Mouse (Mus musculus): ENCODE measurements around the gene Nf2. TPM values are rescaled to one million over a fixed set of nuclear protein-coding genes. Genes with fewer than 3 reads are reported as not detected.

Gene Nf2
- polyA plus RNA-seq, 1 experiment from 2014 or later, result 16.7 TPM

GRCm38 (mm10) chr11:4783116-4783515 is 66.2 kb downstream of the Nf2 start:
- ATAC-seq (ENCODE audit: low read depth), result no peak
- Histone ChIP-seq H3K27me3 (no peaks in the 10 kb centered on the region), H3K9ac (no peak overlapping the region), H3K4me2 (no peak overlapping the region), H3K36me3 (peaks cover 63% of the 10 kb centered on the region), H3K9me3 (replicated peaks) (no peaks in the 10 kb centered on the region), H3K27ac (no peak overlapping the region), H3K4me1 (replicated peaks) (no peaks in the 10 kb centered on the region), H3K4me3 (replicated peaks) (no peak overlapping the region)
- no peak for DNase-seq
- WGBS (ENCODE audit: insufficient replicate concordance), result 64% methylated on average over 3 of the region's 3 CpGs

- 75% methylated on average over 3 of the region's 3 CpGs for WGBS (ENCODE audit: insufficient replicate concordance)
- Histone ChIP-seq H3K9ac (no peak overlapping the region), H3K9me3 (replicated peaks) (no peaks in the 10 kb centered on the region), H3K27me3 (no peaks in the 10 kb centered on the region), H3K27ac (no peak overlapping the region), H3K4me2 (no peak overlapping the region), H3K36me3 (peaks cover 53% of the 10 kb centered on the region), H3K4me3 (replicated peaks) (no peak overlapping the region), H3K4me1 (replicated peaks) (no peaks in the 10 kb centered on the region)
- ATAC-seq (ENCODE audit: low read depth) (no peak), DNase-seq (no peak)
These were observed 68.4 kb downstream of the Nf2 start for GRCm38 (mm10) chr11:4780927-4781326.

DNA sequence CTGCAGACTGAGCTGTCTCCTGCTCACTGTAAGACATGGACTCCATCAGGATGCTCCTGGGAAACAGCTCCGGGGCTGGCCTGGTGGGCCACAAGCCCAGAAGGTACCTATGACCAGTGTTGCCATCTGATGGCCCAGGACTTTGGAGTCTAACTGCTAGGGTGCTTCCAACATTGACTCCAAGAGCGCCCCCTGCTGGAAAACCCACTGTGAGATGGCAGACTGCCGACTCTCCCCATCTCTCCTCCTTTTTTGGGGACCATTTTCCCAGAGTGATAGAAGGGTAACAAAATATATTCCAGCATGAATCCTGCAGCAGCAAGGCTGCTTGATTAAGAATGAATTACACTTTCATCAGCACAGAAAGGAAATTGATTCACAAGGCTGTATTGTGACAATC is 76.4 kb downstream of the Nf2 start:
- DNase-seq, result peak; percentile 31
- 25% methylated on average over 3 of the region's 3 CpGs for WGBS (ENCODE audit: insufficient replicate concordance)
- Histone ChIP-seq H3K9me3 (replicated peaks) (no peaks in the 10 kb centered on the region), H3K9ac (no peak overlapping the region), H3K27ac (no peak overlapping the region), H3K4me1 (replicated peaks) (no peaks in the 10 kb centered on the region), H3K4me2 (no peak overlapping the region), H3K4me3 (replicated peaks) (no peak overlapping the region), H3K27me3 (no peaks in the 10 kb centered on the region), H3K36me3 (peaks cover 17% of the 10 kb centered on the region)
- ATAC-seq (ENCODE audit: low read depth), result no peak

- Histone ChIP-seq H3K27me3 (no peaks in the 10 kb centered on the region), H3K4me1 (replicated peaks) (no peaks in the 10 kb centered on the region), H3K9ac (no peak overlapping the region), H3K27ac (no peak overlapping the region), H3K4me2 (no peak overlapping the region), H3K36me3 (peaks cover 17% of the 10 kb centered on the region; the same call in 1 of the 2 replicates), H3K4me3 (replicated peaks) (no peak overlapping the region), H3K9me3 (replicated peaks) (no peaks in the 10 kb centered on the region)
- 68% methylated on average over 7 of the region's 7 CpGs for whole genome bisulfite sequencing (ENCODE audit: insufficient replicate concordance)
- ATAC-seq (ENCODE audit: low read depth) (no peak), DNase-seq (no peak)
These were observed 77.6 kb downstream of the Nf2 start for GRCm38 (mm10) chr11:4771756-4772155.

GRCm38 (mm10) chr11:4769881-4770280 is 79.5 kb downstream of the Nf2 start:
- Histone ChIP-seq H3K9ac (no peak overlapping the region), H3K27ac (no peak overlapping the region), H3K36me3 (0 out of 2 replicates have a peak, but pooled peaks cover 8% of the 10 kb centered on the region), H3K9me3 (replicated peaks) (no peaks in the 10 kb centered on the region), H3K27me3 (no peaks in the 10 kb centered on the region), H3K4me3 (replicated peaks) (no peak overlapping the region), H3K4me2 (no peak overlapping the region), H3K4me1 (replicated peaks) (no peaks in the 10 kb centered on the region)
- WGBS (ENCODE audit: insufficient replicate concordance), result 81% methylated on average over 6 of the region's 6 CpGs
- DNase-seq (no peak), ATAC-seq (ENCODE audit: low read depth) (no peak)

DNA sequence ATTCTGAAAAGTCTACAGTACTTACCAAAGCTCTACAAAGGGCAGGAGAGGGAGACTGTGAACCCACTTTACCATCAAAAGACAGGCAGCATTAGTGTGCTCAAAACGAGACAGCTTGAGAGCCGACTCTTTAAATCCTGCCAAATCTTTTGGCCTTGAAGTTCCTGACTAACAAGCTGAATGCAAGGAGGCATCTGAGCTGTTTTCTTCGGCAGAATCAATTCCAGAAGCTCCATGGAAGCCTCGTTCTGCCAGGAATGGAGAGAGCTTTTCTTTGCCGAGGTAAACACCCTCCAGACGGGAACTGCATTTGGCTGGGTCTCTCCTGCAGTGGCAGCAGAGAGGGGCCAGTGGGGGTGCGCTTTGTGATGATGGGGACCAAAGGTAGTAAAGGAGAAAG is 80.0 kb downstream of the Nf2 start:
- ATAC-seq (ENCODE audit: low read depth), result no peak
- H3K9me3 ChIP-seq (replicated peaks), result no peaks in the 10 kb centered on the region
- H3K4me1 ChIP-seq (replicated peaks), result no peaks in the 10 kb centered on the region
- no peak overlapping the region for H3K9ac ChIP-seq
- H3K4me2 ChIP-seq, result no peak overlapping the region
- no peak overlapping the region for H3K4me3 ChIP-seq (replicated peaks)
- WGBS (ENCODE audit: insufficient replicate concordance), result 74% methylated on average over 7 of the region's 7 CpGs
- H3K36me3 ChIP-seq, result 0 out of 2 replicates have a peak, but pooled peaks cover 6% of the 10 kb centered on the region
- no peaks in the 10 kb centered on the region for H3K27me3 ChIP-seq
- H3K27ac ChIP-seq, result no peak overlapping the region
- no peak for DNase-seq

DNA sequence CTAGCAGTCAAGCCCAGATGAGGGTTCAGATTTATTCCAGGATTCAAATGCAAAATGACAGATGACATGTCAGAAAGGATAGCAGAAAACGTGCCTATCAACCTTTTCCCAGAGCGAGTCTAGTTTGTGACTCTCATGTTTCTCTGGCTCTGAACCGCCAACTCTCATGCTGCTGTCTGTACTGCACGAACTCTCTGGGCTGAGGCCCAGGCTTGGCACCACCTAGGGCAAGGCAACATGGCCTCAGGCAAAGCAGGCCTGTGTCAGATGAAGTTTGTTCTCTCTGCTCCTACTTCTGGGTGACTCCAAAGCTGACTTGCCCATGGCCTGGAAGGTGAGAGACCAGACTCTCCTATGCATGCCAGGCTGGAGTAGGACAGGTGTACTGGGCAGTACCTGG is 80.9 kb downstream of the Nf2 start:
- Histone ChIP-seq H3K27ac (no peak overlapping the region), H3K4me1 (replicated peaks) (no peaks in the 10 kb centered on the region), H3K27me3 (peaks cover under 1% of the 10 kb centered on the region; the same call in 1 of the 2 replicates), H3K36me3 (0 out of 2 replicates have a peak, but pooled peaks cover 6% of the 10 kb centered on the region), H3K9ac (no peak overlapping the region), H3K9me3 (replicated peaks) (no peaks in the 10 kb centered on the region), H3K4me2 (no peak overlapping the region), H3K4me3 (replicated peaks) (no peak overlapping the region)
- DNase-seq (no peak), ATAC-seq (ENCODE audit: low read depth) (no peak)
- 73% methylated on average over 4 of the region's 4 CpGs for WGBS (ENCODE audit: insufficient replicate concordance)

- Histone ChIP-seq H3K4me1 (replicated peaks) (no peaks in the 10 kb centered on the region), H3K36me3 (no peaks in the 10 kb centered on the region), H3K9me3 (replicated peaks) (no peaks in the 10 kb centered on the region), H3K27ac (no peak overlapping the region), H3K4me2 (no peak overlapping the region), H3K9ac (no peak overlapping the region), H3K4me3 (replicated peaks) (no peak overlapping the region), H3K27me3 (peaks cover 30% of the 10 kb centered on the region)
- 68% methylated on average over 5 of the region's 5 CpGs for WGBS (ENCODE audit: insufficient replicate concordance)
- DNase-seq (no peak), ATAC-seq (ENCODE audit: low read depth) (no peak)
These were observed 84.9 kb downstream of the Nf2 start for GRCm38 (mm10) chr11:4764476-4764875.

DNA sequence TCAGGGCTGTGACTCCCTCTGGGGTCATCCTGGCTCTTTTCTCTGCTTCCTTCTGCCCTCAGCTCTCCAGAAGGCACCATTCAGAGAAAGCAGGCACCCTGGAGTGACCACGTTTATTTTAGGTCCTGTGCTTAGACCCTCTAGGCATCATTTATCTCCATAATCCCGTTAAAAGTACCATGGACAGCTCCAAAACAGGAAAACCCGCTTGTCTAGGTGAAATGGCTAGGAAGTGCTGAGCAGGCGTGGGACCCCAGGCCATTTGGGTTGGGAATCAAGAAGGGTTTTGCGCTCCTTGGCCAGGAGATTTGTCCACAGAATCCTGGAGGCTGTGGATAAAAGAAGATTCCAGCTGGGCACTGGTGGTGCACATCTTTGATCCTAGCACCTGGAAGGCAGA is 85.7 kb downstream of the Nf2 start:
- WGBS (ENCODE audit: insufficient replicate concordance), result 24% methylated on average over 5 of the region's 5 CpGs
- H3K4me1 ChIP-seq (replicated peaks), result no peaks in the 10 kb centered on the region
- no peak for DNase-seq

DNA sequence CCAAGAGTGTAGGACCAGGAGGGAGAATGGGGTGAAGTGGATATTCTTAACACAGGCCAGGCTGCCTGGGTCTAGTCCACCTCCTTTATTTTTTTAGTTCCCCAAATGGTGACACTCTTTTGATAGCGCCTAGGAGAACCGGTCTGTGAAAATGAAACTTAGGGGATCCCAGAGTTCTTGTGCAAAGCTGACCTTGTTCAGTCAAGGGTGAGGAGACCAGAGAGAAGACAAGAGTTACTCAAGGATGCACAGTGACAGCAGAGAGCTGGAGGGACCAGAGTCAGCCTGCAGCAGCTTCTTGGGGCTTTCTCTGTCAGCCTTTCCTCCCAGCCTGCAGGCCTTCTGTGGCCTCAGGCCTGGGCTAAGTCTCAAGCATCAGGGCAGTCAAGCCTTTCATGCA is 86.8 kb downstream of the Nf2 start:
- ATAC-seq (ENCODE audit: low read depth) (no peak), DNase-seq (no peak)
- Histone ChIP-seq H3K9me3 (replicated peaks) (no peaks in the 10 kb centered on the region), H3K4me1 (replicated peaks) (no peaks in the 10 kb centered on the region), H3K27me3 (peaks cover 30% of the 10 kb centered on the region), H3K4me2 (no peak overlapping the region), H3K4me3 (replicated peaks) (no peak overlapping the region), H3K9ac (no peak overlapping the region), H3K36me3 (no peaks in the 10 kb centered on the region), H3K27ac (no peak overlapping the region)
- 15% methylated on average over 2 of the region's 2 CpGs for WGBS (ENCODE audit: insufficient replicate concordance)

More for the DNA sequence above, 85.7 kb downstream of the Nf2 start:
- H3K27ac ChIP-seq, result no peak overlapping the region
- no peak overlapping the region for H3K4me3 ChIP-seq (replicated peaks)
- H3K9ac ChIP-seq, result no peak overlapping the region
- H3K4me2 ChIP-seq, result no peak overlapping the region
- ATAC-seq (ENCODE audit: low read depth), result no peak
- no peaks in the 10 kb centered on the region for H3K9me3 ChIP-seq (replicated peaks)
- peaks cover 30% of the 10 kb centered on the region for H3K27me3 ChIP-seq
- no peaks in the 10 kb centered on the region for H3K36me3 ChIP-seq

DNA sequence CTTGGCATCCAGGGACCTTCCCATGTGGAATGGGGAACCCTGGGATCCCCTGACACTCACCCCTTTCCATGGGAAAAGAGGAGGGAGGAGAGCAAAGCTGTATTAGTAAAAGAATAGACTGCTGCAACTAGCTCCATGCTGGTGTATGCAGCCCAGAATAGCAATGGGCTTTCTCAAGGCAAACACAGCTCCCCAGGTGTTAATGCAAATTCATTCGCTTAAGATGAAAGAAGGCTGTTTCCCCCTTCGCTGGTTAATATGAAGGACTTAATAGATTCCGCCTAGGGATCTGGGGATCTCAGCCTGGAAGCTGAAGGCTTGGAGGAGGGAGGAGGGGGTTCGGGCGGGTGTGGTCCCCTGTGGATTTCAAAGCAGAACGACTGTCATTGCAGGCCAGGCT is 87.3 kb downstream of the Nf2 start:
- Histone ChIP-seq H3K4me3 (replicated peaks) (no peak overlapping the region), H3K4me1 (replicated peaks) (no peaks in the 10 kb centered on the region), H3K4me2 (no peak overlapping the region), H3K27ac (no peak overlapping the region), H3K9me3 (replicated peaks) (no peaks in the 10 kb centered on the region), H3K36me3 (no peaks in the 10 kb centered on the region), H3K27me3 (peaks cover 30% of the 10 kb centered on the region), H3K9ac (no peak overlapping the region)
- DNase-seq (no peak), ATAC-seq (ENCODE audit: low read depth) (no peak)
- WGBS (ENCODE audit: insufficient replicate concordance), result 14% methylated on average over 6 of the region's 6 CpGs

DNA sequence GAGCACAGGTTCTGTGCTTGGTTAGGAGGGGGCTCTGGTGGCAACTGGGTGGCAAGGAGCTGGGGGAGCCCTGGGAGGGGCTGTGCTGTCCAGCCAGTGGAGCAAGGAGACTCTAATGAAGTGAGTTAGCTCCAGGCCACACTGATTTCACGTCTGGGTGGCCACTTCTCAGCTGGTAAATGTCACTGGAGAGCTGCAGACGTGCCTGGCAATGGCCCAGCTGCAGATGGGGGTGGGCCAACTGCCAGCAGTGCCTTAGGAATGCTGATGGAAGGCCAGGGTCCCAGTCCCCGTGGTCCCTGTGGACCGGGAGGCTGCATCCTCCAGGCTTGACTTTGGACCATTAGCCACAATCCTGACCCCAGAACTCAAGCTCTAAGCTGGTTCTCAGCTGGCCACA is 88.9 kb downstream of the Nf2 start:
- peaks cover 30% of the 10 kb centered on the region for H3K27me3 ChIP-seq

More for the DNA sequence above, 88.9 kb downstream of the Nf2 start:
- H3K36me3 ChIP-seq, result no peaks in the 10 kb centered on the region
- no peak overlapping the region for H3K9ac ChIP-seq
- no peaks in the 10 kb centered on the region for H3K9me3 ChIP-seq (replicated peaks)
- no peak overlapping the region for H3K4me3 ChIP-seq (replicated peaks)
- no peak overlapping the region for H3K27ac ChIP-seq
- H3K4me1 ChIP-seq (replicated peaks), result no peaks in the 10 kb centered on the region
- no peak overlapping the region for H3K4me2 ChIP-seq
- DNase-seq, result no peak
- 30% methylated on average over 4 of the region's 4 CpGs for WGBS (ENCODE audit: insufficient replicate concordance)
- ATAC-seq (ENCODE audit: low read depth), result no peak
